Mouse (Mus musculus) mouse trophoblast stem cell (cell line): ENCODE data around the gene Slc35f6.
"Not testable (repeated sequence)": the region's sequence is repeated elsewhere in the genome, so short reads cannot be mapped to it uniquely, and the experiment has no call there.

ENCODE experiments used
- in situ Hi-C, 2 experiments: fragments of 300-500 bp; cut with MseI, MboI; formaldehyde crosslinking; loops; 2 replicates in 1 of 2; 3 replicates in 1 of 2; pipeline ENCODE4 v1.15.1; 2025

Gene Slc35f6

GRCm38 (mm10) chr5:30655526-30656195 lies 7.9 kb downstream of the Slc35f6 start:
- in situ Hi-C loops, result no loop called here

GRCm38 (mm10) chr5:30659042-30659441 lies 11.3 kb downstream of the Slc35f6 start:
- in situ Hi-C loops, result no loop called here

GRCm38 (mm10) chr5:30660278-30660677 lies 12.5 kb downstream of the Slc35f6 start:
- in situ Hi-C loops, result no loop called here

- in situ Hi-C loops, result no loop called here
These were observed 13.1 kb downstream of the Slc35f6 start for GRCm38 (mm10) chr5:30660813-30661212.

- in situ Hi-C loops, result no loop called here
These were observed 17.6 kb downstream of the Slc35f6 start for GRCm38 (mm10) chr5:30665360-30665759.

- in situ Hi-C loops, result no loop called here
These were observed 18.2 kb downstream of the Slc35f6 start for GRCm38 (mm10) chr5:30665968-30666367.

- in situ Hi-C loops, result no loop called here
These were observed 18.9 kb downstream of the Slc35f6 start, which contains the start of gene Cenpa for GRCm38 (mm10) chr5:30666391-30667195. Gene Cenpa (plus strand): TSS chr5:30666777.

- in situ Hi-C loops, result no loop called here
These were observed 19.5 kb downstream of the Slc35f6 start for GRCm38 (mm10) chr5:30667215-30667614.

GRCm38 (mm10) chr5:30667686-30668085 lies 20.0 kb downstream of the Slc35f6 start:
- in situ Hi-C loops, result no loop called here

- in situ Hi-C loops, result no loop called here
These were observed 21.1 kb downstream of the Slc35f6 start for GRCm38 (mm10) chr5:30668637-30669495.

- in situ Hi-C loops, result no loop called here
These were observed 21.7 kb downstream of the Slc35f6 start for GRCm38 (mm10) chr5:30669496-30669830.

GRCm38 (mm10) chr5:30670091-30670490 lies 22.4 kb downstream of the Slc35f6 start:
- in situ Hi-C loops, result no loop called here

GRCm38 (mm10) chr5:30674001-30674400 lies 26.3 kb downstream of the Slc35f6 start:
- in situ Hi-C loops, result no loop called here

- in situ Hi-C loops, result no loop called here
These were observed 29.1 kb downstream of the Slc35f6 start for GRCm38 (mm10) chr5:30676800-30677199.

- in situ Hi-C loops, result not testable (repeated sequence)
These were observed 30.3 kb downstream of the Slc35f6 start for GRCm38 (mm10) chr5:30678069-30678468.

GRCm38 (mm10) chr5:30678722-30679296 lies 31.1 kb downstream of the Slc35f6 start:
- in situ Hi-C loops, result no loop called here

- in situ Hi-C loops, result no loop called here
These were observed 31.9 kb downstream of the Slc35f6 start for GRCm38 (mm10) chr5:30679593-30679992.

GRCm38 (mm10) chr5:30681970-30682369 lies 34.2 kb downstream of the Slc35f6 start:
- in situ Hi-C loops, result no loop called here

GRCm38 (mm10) chr5:30682967-30683600 lies 35.4 kb downstream of the Slc35f6 start:
- in situ Hi-C loops, result no loop called here

- in situ Hi-C loops, result no loop called here
These were observed 36.3 kb downstream of the Slc35f6 start for GRCm38 (mm10) chr5:30683993-30684392.

GRCm38 (mm10) chr5:30686781-30687180 lies 39.0 kb downstream of the Slc35f6 start:
- in situ Hi-C loops, result no loop called here
